Mouse (Mus musculus) adrenal gland, postnatal 14 days (tissue): ENCODE results near the gene Mis12. TPM values are rescaled to one million over a fixed set of nuclear protein-coding genes. Genes with fewer than 3 reads are reported as not detected.
A peak's percentile ranks its signal among the peaks of the same experiment; 100 is the strongest.

ENCODE experiments used
- DNase-seq: peaks from one replicate; pipeline ENCODE4 v3.0.0; 2021; ENCODE audit warnings: mixed read lengths
- long read RNA-seq, 2 experiments: library from polyadenylated mRNA; stranded (forward); transcript quantifications; one replicate each; pipeline ENCODE4 v2.0.0; 2021
- total RNA-seq: library from RNA; stranded (reverse); gene quantifications from 2 replicates; pipeline ENCODE4 v1.2.3, GENCODE M21; 2021

Gene Mis12
- 23.2 and 24.4 TPM in 2 replicates for total RNA-seq
- long read RNA-seq, experiment 1, transcript Mis12-201 (3 exons, 3,003 nt), result major isoform, 19 of 34 reads
- long read RNA-seq, experiment 1, partial matches to known transcripts, result 0 of 34 reads
- long read RNA-seq, experiment 1, other reads (novel, unspliced or antisense), result 10 of 34 reads
- long read RNA-seq, experiment 2, transcript Mis12-201 (3 exons, 3,003 nt), result major isoform, 13 of 15 reads
- long read RNA-seq, experiment 2, partial matches to known transcripts, result 0 of 15 reads
- long read RNA-seq, experiment 2, other reads (novel, unspliced or antisense), result 2 of 15 reads

DNA sequence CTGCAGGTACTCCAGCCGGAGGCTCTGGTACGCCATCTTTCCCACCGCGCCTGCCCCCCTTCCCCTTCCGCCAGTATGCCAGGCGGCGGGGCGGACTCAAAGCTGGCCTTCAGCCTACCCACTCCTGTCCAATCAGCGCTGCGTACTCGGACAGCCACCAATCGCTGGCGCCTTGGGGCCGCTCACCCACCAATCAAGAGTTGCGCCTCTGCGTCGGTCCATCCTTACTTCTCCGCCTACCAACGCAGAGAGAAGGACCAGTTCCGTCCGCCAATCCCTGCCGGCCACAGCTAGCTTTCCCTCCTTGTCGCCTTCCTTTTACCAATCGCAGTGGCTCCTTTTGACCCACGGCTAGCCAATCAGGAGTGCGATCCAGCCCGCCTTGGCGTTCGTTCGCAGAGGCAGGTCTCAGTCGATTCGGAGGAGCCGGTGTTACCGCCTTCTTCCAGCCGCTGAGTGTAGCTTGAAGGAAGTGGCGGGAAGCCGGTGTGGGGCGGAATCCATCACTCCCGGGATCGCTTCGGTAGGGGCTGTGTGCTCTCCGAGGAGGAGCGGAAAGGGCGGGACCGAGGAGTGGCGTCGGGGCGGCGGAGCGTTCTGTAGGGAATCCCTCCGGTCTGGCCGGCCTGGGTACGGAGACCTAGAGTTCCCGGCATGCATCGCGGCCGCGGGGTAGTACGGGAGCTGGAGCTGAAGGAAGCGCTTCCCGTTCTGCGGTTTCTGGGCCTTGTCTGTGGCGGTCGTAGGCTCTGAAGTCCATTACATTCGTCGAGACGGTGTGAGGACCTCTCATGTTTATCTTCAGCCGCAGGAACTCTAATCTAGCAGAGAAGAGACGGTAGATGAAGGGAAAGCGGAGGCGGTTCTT lies at the start of gene Mis12, which contains the start of gene Derl2:
Gene Mis12 (plus strand): TSS at position 411 of the 868 bp plus-strand sequence.
Gene Derl2 (minus strand): TSS at position 641 of the 868 bp plus-strand sequence.
- peak; percentile 98 for DNase-seq

DNA sequence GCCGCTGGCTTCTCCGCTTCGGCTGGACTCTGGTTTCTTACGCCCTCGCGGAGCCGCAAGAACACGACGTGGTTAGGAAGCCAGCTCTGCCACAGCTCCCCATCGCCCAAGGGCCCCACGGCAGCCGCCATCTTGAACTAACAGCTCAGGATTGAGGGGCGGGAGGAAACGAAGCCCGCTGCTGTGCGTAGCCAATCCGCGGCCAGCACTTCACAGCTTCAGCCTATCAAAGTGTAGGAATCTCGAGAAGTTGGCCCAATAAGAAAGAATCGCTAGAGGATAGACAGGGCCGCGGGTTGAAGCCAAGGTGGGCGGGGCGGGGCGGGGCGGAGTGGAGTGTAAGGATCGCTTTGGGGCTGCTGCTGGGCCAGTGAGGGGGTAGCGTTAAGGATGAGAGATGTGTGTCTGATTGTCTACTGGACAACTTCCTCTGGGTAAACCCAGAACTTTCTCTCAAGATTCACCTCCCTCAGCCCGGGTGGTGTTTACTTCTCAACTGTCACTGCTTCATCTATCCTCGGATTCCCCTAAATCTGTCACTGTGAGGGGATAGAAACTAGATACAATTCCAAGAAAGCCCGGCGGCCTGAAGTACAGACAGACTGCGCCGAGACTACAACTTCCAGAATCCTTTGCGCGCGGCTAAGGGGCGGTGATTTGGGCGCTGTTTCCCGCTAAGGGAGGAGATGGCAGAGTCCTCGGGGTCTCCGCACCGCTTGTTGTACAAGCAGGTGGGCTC lies 49.4 kb upstream of the Mis12 start, which contains the start of the genes Nup88 and Rpain:
Gene Nup88 (minus strand): TSS at position 153 of the 739 bp plus-strand sequence.
Gene Rpain (plus strand): TSS at position 393 of the 739 bp plus-strand sequence.
- DNase-seq, result peak; percentile 94

DNA sequence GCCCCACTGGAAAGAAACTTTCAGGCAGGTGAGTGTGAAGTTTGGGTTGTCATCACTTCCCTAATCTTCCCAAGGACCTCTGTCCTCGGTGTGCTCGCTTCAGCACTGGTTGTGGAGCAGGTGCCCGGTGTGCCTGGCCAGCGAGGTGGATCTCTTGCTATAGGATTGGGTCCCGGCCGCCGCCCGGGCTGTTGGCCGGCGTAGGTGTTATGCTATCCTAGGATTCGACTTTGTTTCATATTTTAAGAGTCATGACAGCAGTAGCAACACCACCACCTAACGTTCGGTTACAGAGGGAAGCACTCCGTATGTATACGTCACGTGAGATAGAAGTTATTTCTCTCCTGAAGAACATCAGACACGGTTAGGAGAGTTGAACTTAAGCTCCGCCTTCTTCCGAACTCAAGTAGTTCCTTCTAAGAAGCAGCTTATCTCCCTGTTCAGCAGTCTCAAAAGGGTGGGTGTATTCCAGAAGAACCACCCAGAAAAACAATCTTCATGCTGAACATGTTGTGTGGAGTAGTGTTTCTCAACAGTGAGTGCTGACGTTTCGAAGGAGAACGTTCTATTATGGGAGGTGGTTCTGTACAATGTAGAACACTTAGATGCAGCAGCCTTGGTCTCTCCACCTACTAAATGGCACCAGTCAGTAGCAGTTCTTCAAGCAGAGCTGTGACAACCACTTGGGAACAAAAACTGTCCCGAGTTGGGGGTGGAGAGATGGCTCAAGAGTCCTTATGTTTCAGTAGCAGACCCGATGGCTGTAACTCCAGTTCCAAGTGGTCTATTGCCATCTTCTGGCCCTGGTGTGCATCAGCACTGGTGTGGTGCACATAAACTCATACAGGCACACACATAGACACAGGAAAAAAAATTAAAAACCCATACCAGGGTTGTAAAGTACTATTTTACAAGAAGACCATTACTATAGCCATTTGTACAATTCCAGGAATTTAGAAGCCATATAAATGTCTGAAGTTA lies 48.6 kb upstream of the Mis12 start:
- no peak for DNase-seq

DNA sequence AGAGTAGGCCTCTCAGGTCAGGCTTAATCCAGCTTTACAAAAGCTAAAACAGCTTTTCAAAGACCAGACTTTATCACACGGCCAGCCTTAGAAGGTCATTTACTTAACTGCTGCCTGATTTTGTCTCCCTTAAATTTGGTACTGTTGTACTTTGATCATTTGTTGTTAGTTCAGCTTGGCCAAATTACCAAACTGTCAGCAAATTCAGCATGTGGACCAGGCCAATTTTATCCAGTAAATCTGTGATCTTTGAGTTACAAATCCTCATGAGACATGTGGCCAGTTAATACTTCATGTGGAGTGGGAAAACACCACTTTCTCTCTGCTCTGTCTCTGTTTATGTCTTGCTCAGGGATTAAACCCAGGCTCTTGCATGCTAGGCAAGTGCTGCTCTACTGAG lies 46.8 kb upstream of the Mis12 start:
- DNase-seq, result no peak

DNA sequence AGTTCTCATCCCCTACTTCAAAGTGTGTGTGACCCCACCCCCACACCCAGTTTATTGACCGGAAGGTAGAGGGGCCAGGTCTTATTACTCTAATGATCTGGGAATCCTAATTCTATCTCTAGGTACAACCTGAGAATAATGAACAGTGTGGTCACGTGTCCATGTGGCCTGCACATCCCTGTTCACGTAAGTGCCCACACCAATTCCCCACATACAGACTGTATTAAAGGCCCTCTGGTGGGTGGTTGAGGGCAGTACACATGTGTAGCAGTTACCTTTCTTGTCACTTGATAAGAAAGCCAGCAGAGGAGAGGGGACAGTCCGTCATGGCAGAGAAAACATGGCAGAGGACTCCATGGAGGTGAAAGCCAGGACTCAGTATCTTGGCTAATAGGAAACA lies 45.5 kb upstream of the Mis12 start:
- no peak for DNase-seq

DNA sequence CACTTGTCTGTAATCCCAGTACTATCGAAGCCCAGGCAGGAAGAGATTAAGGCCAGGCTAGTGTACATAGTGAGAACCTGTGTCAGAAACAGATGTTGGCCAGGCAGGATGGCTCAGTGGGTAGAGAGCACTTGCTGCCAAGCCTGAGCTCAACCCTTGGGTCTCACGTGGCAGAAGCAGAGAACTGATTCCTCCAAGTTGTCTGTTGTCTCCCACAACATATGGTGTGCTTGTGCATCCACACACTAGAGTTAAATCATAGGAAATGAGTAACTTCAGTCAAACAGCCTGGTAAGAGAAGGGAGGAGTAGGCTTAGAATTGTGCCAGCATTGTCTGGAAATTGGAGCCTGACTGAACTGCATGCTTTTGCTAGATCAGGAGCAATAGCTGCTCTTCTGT lies 44.2 kb upstream of the Mis12 start:
- DNase-seq, result no peak

DNA sequence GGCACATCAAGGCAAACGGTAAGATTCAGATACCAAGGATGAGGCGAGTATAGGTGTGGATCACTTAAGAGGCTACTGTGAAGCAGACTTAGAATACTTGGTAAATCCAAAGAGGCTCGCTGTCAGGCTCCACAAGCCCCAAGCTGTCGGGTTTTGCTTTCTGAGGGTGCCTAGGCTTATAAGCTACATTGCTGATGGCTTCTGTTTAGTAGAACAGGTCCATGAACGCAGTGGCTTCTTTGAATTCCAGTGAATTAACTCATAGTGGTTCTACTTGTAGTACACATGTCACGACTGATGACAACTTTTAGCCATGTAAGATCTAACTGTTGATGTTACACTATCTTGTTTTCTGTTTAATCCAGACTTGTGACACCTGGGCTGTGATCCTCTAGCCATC lies 42.1 kb upstream of the Mis12 start:
- no peak for DNase-seq

DNA sequence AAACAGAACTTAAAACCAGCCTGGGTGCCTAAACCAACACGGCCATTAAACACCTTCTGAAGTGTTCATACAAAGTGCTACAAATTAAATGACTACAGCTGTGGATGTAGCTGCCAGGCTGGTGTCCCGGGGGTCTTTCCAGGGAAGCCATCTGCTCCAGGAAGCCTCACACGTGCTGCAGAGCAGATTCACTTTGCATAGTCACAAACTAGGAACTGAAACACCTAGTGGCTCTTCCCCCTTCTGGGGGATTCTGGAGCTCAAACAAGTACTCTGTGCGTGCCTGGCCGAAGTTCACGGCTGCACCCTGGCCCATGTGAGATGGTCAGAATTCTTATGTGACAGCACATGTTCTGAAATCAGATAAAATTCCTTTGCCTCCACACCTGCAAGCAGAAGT lies 39.2 kb upstream of the Mis12 start:
- DNase-seq, result no peak

DNA sequence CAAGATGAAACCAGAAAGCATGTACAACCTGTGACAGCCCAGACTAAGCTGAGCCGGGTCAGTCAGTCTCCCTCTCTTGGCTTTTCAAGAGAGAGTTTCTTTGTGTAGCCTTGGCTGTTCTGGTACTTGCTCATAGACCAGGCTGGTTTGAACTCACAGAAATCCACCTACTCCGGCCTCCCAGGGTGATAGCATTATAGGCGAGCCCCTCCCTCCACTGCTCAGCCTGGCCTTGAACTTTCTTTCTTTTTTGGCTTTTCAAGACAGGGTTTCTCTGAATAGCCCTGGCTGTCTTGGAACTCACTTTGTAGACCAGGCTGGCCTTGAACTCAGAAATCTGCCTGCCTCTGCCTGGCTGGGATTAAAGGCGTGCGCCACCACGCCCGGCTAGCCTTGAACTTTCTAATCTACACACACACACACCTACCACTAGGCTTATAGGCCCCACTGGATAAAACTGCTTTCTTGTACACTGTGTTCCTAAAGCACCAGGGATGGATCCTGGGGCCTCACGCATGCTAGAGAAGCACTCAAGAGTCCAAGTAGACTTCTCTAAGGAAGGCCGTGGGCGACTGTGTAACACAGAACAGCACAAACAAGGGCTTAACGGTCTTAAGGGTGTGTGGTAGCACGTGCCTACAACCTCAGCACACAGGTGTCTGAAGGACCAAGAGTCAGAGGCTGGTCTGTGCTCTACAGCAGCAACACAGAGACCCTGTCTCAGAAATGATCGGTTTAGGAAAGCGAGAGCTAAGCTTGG lies 38.5 kb upstream of the Mis12 start:
- no peak for DNase-seq

DNA sequence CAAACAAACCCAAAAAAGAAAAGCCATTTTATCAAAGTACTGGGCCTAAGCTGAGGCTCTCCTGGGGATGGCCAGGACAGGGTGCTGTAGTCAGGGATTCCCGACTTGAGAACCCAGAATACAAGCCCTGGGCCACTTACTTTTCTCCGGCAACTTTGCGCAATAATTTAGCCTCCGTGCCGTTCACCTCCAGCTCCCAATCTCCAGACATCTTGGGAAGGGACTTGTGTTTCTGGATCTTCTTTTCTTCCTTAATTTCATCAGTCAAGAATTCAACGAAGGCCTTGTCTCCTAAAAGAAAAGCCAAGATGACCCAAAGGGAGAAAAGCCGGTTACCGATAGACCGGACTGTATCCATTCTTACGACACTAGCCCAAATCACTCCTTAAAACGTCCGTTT lies 37.4 kb upstream of the Mis12 start:
- no peak for DNase-seq

DNA sequence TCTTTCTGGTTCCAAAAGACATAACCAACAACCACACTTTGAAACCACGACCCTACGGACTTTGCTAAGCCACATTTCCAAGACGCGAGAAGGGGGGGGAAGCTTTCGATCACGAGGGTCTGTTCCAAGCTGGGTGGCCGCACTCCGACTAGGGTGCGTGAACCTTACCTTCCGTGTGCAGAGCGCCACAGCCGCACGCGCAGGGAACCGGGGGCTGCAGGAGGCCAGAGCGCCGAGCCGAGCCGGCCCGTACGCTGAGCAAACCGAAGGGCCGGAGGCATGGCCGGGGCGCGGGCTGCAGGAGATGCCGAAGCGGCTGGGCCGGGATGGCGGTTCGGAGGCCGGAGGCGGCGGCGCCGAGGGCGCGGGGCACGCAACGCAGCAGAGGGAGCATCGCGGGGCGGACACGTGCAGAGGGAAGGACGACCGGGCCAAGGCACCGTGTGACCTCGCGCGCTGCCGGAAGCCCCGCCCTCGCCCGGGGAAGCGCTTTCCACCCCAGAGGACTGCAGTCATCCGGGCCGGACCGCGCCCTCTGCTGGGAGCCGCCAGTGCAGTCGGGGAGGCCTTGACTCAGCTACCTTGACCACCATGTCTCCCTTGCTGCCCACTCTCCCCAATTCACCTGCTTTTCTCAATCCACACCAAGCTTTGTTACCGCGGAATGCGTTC lies 36.7 kb upstream of the Mis12 start, which contains the start of gene C1qbp:
Gene C1qbp (minus strand): TSS at position 470 of the 672 bp plus-strand sequence.
- peak; percentile 99 for DNase-seq

DNA sequence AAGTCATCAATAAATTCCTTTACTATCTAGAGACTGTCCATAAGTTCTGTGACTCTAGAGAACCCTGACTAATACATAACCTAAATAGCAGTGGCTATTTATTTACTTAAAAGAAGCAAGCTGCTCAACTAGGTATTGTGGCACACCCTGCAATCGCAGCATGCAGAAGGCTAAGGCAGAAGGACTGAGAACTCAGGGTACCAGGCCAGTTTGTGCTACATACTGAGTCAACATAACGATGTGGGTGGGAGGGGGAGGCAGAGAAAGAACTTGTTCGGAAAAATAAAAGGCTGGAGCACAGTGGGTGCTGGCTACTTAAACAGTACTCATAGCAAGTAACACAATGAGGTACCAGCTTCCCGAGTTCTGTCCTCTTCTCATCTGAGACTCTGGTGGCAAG lies 18.2 kb upstream of the Mis12 start:
- no peak for DNase-seq

DNA sequence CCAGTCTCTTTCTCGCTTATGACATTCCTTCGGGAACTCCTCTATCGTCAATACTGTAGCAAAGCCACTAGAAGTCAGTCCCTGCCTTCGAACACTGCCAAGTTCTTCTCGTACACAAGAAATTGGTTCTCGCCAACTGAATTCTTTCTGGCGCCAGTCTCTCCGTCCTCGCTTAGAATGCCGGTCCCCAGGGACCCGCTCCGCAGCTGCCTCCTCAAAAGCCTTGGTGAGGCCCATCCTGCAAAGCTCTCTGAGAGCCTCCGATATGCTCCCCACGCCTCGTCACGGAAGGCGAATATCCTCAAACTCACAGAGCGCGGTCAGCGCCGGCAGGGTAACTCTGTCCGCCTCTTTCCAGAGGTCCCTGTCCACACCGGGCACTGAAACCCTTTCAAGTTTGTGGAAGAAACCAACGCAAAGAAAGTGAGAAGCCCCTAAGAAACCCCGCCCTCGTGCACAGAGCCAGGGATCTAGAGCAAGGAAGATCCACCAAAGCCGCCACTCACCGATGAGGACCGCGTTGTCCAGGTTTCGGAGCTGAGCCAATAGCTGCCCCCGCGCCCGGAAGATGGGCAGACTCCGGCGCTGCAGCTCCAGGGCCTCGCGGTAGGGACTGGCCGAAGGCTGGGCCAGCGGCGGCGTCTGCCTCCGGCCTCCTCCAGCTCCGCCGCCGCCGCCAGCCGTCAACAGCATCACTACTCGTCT lies 15.6 kb upstream of the Mis12 start:
- DNase-seq, result peak; percentile 82

DNA sequence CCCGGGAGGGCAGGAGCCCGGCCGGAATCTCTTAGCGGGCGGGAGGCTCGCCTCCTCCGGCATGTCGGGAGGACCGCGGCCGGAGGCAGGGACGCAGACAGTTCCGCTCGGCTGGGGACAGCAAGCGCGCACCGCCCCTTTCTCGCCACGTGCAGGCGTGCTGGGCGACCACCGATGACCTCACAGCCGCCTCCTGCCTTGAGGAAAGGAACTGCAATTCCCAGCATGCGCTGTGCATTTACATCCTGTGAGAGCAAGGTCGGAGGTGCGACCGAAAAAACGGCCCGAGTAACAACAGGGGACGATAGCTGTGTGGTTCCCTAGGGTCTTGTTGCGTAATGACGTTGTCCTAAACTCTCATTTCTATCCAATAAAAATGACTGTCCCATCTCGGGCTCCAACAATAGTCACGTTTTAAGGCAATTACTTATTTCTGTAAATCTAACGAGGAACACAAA lies 15.1 kb upstream of the Mis12 start, which contains the start of gene Dhx33:
Gene Dhx33 (minus strand): TSS at position 122 of the 458 bp plus-strand sequence.
- DNase-seq, result peak; percentile 98

DNA sequence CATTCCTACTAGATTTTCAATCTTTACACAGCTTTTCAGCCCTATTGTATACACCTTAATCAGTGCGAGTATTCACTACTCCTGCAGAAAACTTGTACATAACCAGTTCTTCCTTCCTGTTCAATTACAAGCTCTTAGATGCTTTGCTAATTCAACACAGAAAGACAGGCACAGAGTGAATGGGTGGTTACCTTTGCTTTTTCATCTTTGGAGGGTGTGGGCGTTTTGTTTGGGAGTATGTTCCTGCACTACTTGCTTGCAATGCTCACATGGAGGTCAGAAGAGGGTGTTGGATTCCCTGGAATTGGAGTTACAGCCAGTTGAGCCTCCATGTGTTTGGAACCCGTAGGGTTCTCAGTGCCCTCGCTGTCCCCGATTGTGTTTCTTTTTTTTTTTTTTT lies 14.4 kb upstream of the Mis12 start:
- DNase-seq, result no peak

DNA sequence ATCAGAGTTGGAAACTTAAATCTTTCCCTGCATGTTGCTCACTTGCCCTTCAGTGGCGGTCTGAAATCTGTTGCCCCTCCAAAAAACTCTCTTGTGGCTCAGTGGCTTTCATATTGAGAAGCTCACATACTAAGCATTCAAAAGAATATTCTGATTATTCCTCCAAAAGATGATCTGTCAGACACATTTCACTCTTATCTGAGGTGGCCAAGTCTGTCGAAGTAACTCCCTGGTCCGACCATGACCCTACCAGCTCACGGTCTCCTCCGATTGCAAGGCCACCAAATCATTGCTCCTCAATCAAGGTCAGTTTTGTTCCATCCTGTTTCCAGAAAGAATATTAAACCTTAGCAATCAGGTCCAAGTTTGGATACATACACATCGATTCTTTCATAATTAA lies 12.4 kb upstream of the Mis12 start:
- peak; percentile 18 for DNase-seq

DNA sequence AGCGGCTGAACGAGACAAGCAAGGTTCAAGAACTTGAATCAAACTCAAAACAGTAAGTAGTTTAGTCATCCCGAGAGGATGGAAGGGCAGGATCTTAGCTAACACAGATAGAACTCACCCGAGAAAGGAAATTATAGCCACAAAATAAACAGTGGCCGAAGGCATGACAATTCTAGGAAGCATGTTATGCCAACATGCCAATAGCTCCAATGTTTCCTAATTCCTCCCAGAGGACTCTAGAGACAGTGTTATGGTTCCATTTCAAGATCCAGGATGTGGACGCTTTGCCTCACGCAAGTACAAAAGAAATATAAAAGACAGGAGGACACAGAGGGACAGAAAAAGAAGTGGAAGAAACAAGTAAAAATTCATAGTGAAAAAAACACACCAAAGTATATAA lies 11.6 kb upstream of the Mis12 start:
- no peak for DNase-seq

DNA sequence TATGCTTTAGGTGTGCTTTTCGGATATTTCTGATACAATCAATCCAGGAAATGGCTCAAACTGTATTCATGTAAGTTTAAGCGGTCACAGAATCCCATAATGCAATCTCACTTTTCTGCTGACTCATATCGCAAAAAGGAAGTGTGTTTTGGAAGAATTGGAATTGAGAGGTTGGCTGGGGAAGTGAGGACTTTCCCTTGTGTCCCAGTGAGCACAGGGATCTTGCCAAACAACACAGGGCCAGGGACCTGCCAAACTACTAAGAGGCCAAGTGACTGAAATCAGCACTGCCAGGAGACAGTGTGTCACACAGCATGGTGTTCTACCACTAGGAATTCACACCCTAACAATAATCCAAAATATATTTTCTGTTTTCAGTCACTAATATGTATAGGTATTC lies 11.1 kb upstream of the Mis12 start:
- peak; percentile 52 for DNase-seq

DNA sequence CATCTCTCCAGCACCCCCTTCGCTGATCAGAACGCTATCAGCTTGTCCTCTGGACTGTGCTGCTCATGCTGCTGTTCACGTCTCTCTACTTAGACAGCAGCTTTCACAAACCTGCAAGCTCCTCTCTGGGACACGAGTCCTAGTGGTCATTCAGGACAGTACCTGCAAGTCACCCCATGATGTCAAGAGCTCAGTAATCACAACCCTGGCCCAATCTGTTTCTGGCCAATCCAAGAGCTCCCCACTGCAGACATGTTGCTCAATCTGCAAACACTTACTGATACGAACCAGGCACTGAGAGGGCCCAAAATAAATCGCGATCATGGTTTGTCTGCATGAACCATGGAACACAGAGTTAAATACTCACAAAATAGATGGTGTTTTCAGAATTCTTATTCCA lies 6.7 kb upstream of the Mis12 start:
- DNase-seq, result no peak
